Mouse (Mus musculus) hindbrain, embryonic 11.5 days (tissue): ENCODE measurements around the gene Gm5485. TPM values are rescaled to one million over a fixed set of nuclear protein-coding genes. Genes with fewer than 3 reads are reported as not detected.

Experiments
- ATAC-seq: fragments of 200-750 bp; cut with Nextera tagmentation; 2 replicates; pipeline ENCODE4 v1.8.0; 2017; ENCODE audit warnings: mild to moderate bottlenecking, moderate TSS enrichment, moderate library complexity; ENCODE audit not compliant: low FRiP score
- DNase-seq: peaks from one replicate; pipeline ENCODE4 v3.0.0-alpha.2; 2015; ENCODE audit warnings: low spot score
- H3K27ac ChIP-seq: fragments of 300-500 bp; sonication (generic); 2 replicates; pipeline ENCODE4 v1.5.1; 2014; ENCODE audit warnings: mild to moderate bottlenecking, low read depth, low read length
- H3K27me3 ChIP-seq: fragments of 300-500 bp; sonication (generic); 2 replicates; pipeline ENCODE4 v1.6.1; 2014; ENCODE audit warnings: mild to moderate bottlenecking, low read length, moderate library complexity, mixed read lengths; ENCODE audit not compliant: control insufficient read depth, insufficient read depth
- H3K36me3 ChIP-seq: fragments of 300-500 bp; sonication (generic); 2 replicates; pipeline ENCODE4 v1.6.1; 2014; ENCODE audit warnings: mild to moderate bottlenecking, low read length, moderate library complexity, mixed read lengths; ENCODE audit not compliant: control insufficient read depth, insufficient read depth
- H3K4me1 ChIP-seq: fragments of 300-500 bp; sonication (generic); replicated peaks from 2 replicates; pipeline ENCODE4 v1.6.1; 2014; ENCODE audit warnings: low read length, mixed read lengths; ENCODE audit not compliant: control insufficient read depth, insufficient read depth
- H3K4me2 ChIP-seq: fragments of 300-500 bp; sonication (generic); replicated peaks from 2 replicates; pipeline ENCODE4 v1.6.1; 2014; ENCODE audit warnings: mild to moderate bottlenecking, low read depth, low read length
- H3K4me3 ChIP-seq: fragments of 300-500 bp; sonication (generic); 2 replicates; pipeline ENCODE4 v1.5.1; 2014; ENCODE audit warnings: low read depth, low read length
- H3K9ac ChIP-seq: fragments of 300-500 bp; sonication (generic); 2 replicates; pipeline ENCODE4 v1.6.1; 2014; ENCODE audit warnings: low read depth, low read length
- H3K9me3 ChIP-seq: fragments of 300-500 bp; sonication (generic); 2 replicates; pipeline ENCODE4 v1.6.1; 2016; ENCODE audit warnings: low read length; ENCODE audit not compliant: control insufficient read depth
- WGBS: fragments of 180-500 bp; shearing (Covaris S2); extraction: QIAGEN DNeasy Blood & Tissue Kit; methylation state at CpG from one replicate; pipeline ENCODE4 v1.1.7; 2014; 5-methylcytosine and 5-hydroxymethylcytosine counted together
- polyA plus RNA-seq: library from polyadenylated mRNA; unstranded; fragments of >200 nt; fragmentation: Nextera tagmentation; extraction: Ambion mirVana; gene quantifications from 2 replicates; pipeline ENCODE4 v1.2.1, GENCODE M21; 2014

Gm5485 gene
- polyA plus RNA-seq, 1 experiment from 2014 or later: not detected

DNA sequence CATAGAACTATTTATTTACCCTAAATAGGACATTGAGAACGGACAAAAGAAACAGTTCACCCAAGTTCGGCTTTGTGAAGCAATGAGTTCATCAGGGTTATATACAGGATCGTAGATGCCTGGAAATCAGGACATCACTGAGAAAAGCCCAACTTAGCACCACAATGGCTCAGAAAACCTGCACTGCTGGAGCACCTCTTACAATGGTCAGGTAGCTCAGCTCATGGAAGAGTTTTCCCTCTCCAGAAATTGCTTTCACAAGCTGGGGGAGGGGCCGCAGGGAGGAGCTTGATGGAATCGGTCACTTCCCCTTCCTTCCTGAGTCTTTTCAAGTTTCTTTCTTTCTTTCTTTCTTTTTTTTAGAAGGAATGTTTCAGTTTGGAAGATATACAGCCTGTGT, 56.5 kb downstream of the Gm5485 start:
- Histone ChIP-seq H3K4me1 (no peaks in the 10 kb centered on the region), H3K9ac (no peak overlapping the region), H3K27me3 (no peaks in the 10 kb centered on the region), H3K9me3 (no peaks in the 10 kb centered on the region), H3K4me3 (no peak overlapping the region), H3K27ac (no peak overlapping the region), H3K36me3 (no peaks in the 10 kb centered on the region), H3K4me2 (no peak overlapping the region)
- WGBS: 80% methylated on average over 5 of the region's 5 CpGs
- DNase-seq (no peak), ATAC-seq (no peak)

Other genes starting within 250 kb of the Gm5485 start
- gene Dppa4, start 128.7 kb downstream of the Gm5485 start, polyA plus RNA-seq: not detected in 2 replicates
- not detected in 2 replicates for gene Dppa2, start 108.5 kb downstream of the Gm5485 start, polyA plus RNA-seq
- 0.10 TPM in 1 of 2 replicates, not detected in the other for gene Morc1, start 18.8 kb upstream of the Gm5485 start, polyA plus RNA-seq